Mouse (Mus musculus): ENCODE measurements around the gene Fads6. TPM values are rescaled to one million over a fixed set of nuclear protein-coding genes. Genes with fewer than 3 reads are reported as not detected.

Fads6 gene
- polyA plus RNA-seq, 2 experiments, result 0.35 TPM; not detected in 1

GRCm38 (mm10) chr11:115282295-115282694 is 15.2 kb downstream of the Fads6 start:
- Histone ChIP-seq H3K27ac (replicated peaks; ENCODE audit: low read depth, low read length) (no peak overlapping the region), H3K27me3 (ENCODE audit: control insufficient read depth, insufficient read depth, low read length) (no peaks in the 10 kb centered on the region), H3K4me3 (replicated peaks; ENCODE audit: low read length) (no peak overlapping the region), H3K4me1 (ENCODE audit: control insufficient read depth, insufficient read depth, low read length) (peaks cover 5% of the 10 kb centered on the region), H3K4me2 (replicated peaks; ENCODE audit: low read depth, low read length, severe bottlenecking) (no peak overlapping the region), H3K9me3 (ENCODE audit: control insufficient read depth, low read length) (no peaks in the 10 kb centered on the region), H3K9ac (ENCODE audit: low read depth, low read length, severe bottlenecking) (no peak overlapping the region), H3K36me3 (ENCODE audit: control insufficient read depth, insufficient read depth, low read length) (no peaks in the 10 kb centered on the region)
- 70% methylated on average over 8 of the region's 8 CpGs for WGBS
- TF ChIP-seq POLR2A (IDR thresholded peaks at IDR 0.05; ENCODE audit: borderline replicate concordance, extremely low read depth, insufficient read depth, insufficient read length), result no peak
- ATAC-seq (ENCODE audit: low FRiP score, low read depth) (no peak), DNase-seq (ENCODE audit: low spot score) (no peak)

DNA sequence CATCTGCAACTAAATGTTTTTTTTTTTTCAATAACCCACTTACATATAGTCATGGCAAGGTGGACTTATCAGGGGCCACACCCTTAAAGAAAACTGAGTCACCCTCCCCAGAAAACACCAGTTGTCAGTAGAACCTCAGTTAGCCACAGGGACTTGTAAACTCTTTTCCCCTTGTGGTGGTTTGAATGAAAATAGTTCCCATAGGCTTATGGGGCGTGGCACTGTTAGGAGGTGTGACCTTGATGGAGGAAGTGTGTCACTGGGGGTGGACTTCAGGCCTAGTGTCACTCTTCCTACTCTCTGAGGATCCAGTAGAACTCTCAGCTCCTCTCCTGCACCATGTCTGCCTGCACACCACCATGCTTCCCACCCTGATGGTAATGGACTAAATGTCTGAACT is 17.7 kb downstream of the Fads6 start:
- no peak for ATAC-seq (ENCODE audit: low FRiP score, low read depth)
- Histone ChIP-seq H3K27me3 (ENCODE audit: control insufficient read depth, insufficient read depth, low read length) (no peaks in the 10 kb centered on the region), H3K9ac (ENCODE audit: low read depth, low read length, severe bottlenecking) (no peak overlapping the region), H3K36me3 (ENCODE audit: control insufficient read depth, insufficient read depth, low read length) (no peaks in the 10 kb centered on the region), H3K27ac (replicated peaks; ENCODE audit: low read depth, low read length) (no peak overlapping the region), H3K9me3 (ENCODE audit: control insufficient read depth, low read length) (no peaks in the 10 kb centered on the region), H3K4me3 (replicated peaks; ENCODE audit: low read length) (no peak overlapping the region), H3K4me1 (ENCODE audit: control insufficient read depth, insufficient read depth, low read length) (peaks cover 14% of the 10 kb centered on the region), H3K4me2 (replicated peaks; ENCODE audit: low read depth, low read length, severe bottlenecking) (no peak overlapping the region)
- no peak for DNase-seq (ENCODE audit: low spot score)
- no peak for TF ChIP-seq POLR2A (IDR thresholded peaks at IDR 0.05; ENCODE audit: borderline replicate concordance, extremely low read depth, insufficient read depth, insufficient read length)
- 60% methylated on average over 1 of the region's 1 CpGs for WGBS

GRCm38 (mm10) chr11:115278176-115278575 is 19.3 kb downstream of the Fads6 start:
- Histone ChIP-seq H3K4me2 (replicated peaks; ENCODE audit: low read depth, low read length, severe bottlenecking) (peak overlapping the region; percentile 62; the same call in 1 of the 2 replicates), H3K27me3 (ENCODE audit: control insufficient read depth, insufficient read depth, low read length) (no peaks in the 10 kb centered on the region), H3K9me3 (ENCODE audit: control insufficient read depth, low read length) (no peaks in the 10 kb centered on the region), H3K4me3 (replicated peaks; ENCODE audit: low read length) (no peak overlapping the region), H3K36me3 (ENCODE audit: control insufficient read depth, insufficient read depth, low read length) (no peaks in the 10 kb centered on the region), H3K4me1 (ENCODE audit: control insufficient read depth, insufficient read depth, low read length) (peaks cover 14% of the 10 kb centered on the region), H3K9ac (ENCODE audit: low read depth, low read length, severe bottlenecking) (no peak overlapping the region), H3K27ac (replicated peaks; ENCODE audit: low read depth, low read length) (no peak overlapping the region)
- WGBS, result 75% methylated on average over 6 of the region's 6 CpGs
- no peak for TF ChIP-seq POLR2A (IDR thresholded peaks at IDR 0.05; ENCODE audit: borderline replicate concordance, extremely low read depth, insufficient read depth, insufficient read length)
- DNase-seq (ENCODE audit: low spot score) (no peak), ATAC-seq (ENCODE audit: low FRiP score, low read depth) (no peak)

- H3K4me2 ChIP-seq (replicated peaks; ENCODE audit: low read depth, low read length, severe bottlenecking), result peak overlapping the region; percentile 62
- H3K9ac ChIP-seq (ENCODE audit: low read depth, low read length, severe bottlenecking), result peak overlapping the region; percentile 60
- peak overlapping the region; percentile 59 for H3K4me3 ChIP-seq (replicated peaks; ENCODE audit: low read length)
- H3K27ac ChIP-seq (replicated peaks; ENCODE audit: low read depth, low read length), result peak overlapping the region; percentile 75
- no peak for TF ChIP-seq POLR2A (IDR thresholded peaks at IDR 0.05; ENCODE audit: borderline replicate concordance, extremely low read depth, insufficient read depth, insufficient read length)
- 17% methylated on average over 7 of the region's 7 CpGs for WGBS
- DNase-seq (ENCODE audit: low spot score), result no peak
- peaks cover 14% of the 10 kb centered on the region for H3K4me1 ChIP-seq (ENCODE audit: control insufficient read depth, insufficient read depth, low read length)
- no peaks in the 10 kb centered on the region for H3K36me3 ChIP-seq (ENCODE audit: control insufficient read depth, insufficient read depth, low read length)
- no peaks in the 10 kb centered on the region for H3K27me3 ChIP-seq (ENCODE audit: control insufficient read depth, insufficient read depth, low read length)
- H3K9me3 ChIP-seq (ENCODE audit: control insufficient read depth, low read length), result no peaks in the 10 kb centered on the region
- no peak for ATAC-seq (ENCODE audit: low FRiP score, low read depth)
These were observed 19.9 kb downstream of the Fads6 start for GRCm38 (mm10) chr11:115277604-115277975.

GRCm38 (mm10) chr11:115276780-115277603 is 20.5 kb downstream of the Fads6 start, which contains the start of gene Fdxr:
Gene Fdxr (minus strand): TSS chr11:115277050.
- Histone ChIP-seq H3K4me2 (replicated peaks; ENCODE audit: low read depth, low read length, severe bottlenecking) (peak within 1 kb of the TSS; percentile 85), H3K9me3 (ENCODE audit: control insufficient read depth, low read length) (no peaks in the 10 kb centered on the region), H3K4me3 (replicated peaks; ENCODE audit: low read length) (peak within 1 kb of the TSS; percentile 59), H3K27ac (replicated peaks; ENCODE audit: low read depth, low read length) (peak within 1 kb of the TSS; percentile 75), H3K36me3 (ENCODE audit: control insufficient read depth, insufficient read depth, low read length) (peaks cover 1% of the 10 kb centered on the region; the same call in 1 of the 2 replicates), H3K9ac (ENCODE audit: low read depth, low read length, severe bottlenecking) (peak within 1 kb of the TSS; percentile 70), H3K4me1 (ENCODE audit: control insufficient read depth, insufficient read depth, low read length) (peaks cover 14% of the 10 kb centered on the region), H3K27me3 (ENCODE audit: control insufficient read depth, insufficient read depth, low read length) (no peaks in the 10 kb centered on the region)
- DNase-seq (ENCODE audit: low spot score) (peak; percentile 100), ATAC-seq (ENCODE audit: low FRiP score, low read depth) (peak; percentile 96)
- WGBS, result 1% methylated on average over 42 of the region's 42 CpGs
- peak; percentile 87; the same call in 1 of the 2 replicates for TF ChIP-seq POLR2A (IDR thresholded peaks at IDR 0.05; ENCODE audit: borderline replicate concordance, extremely low read depth, insufficient read depth, insufficient read length)

Measured in limb, embryonic 14.5 days (tissue).